Mouse (Mus musculus): ENCODE measurements around the gene Mtor.

DNA sequence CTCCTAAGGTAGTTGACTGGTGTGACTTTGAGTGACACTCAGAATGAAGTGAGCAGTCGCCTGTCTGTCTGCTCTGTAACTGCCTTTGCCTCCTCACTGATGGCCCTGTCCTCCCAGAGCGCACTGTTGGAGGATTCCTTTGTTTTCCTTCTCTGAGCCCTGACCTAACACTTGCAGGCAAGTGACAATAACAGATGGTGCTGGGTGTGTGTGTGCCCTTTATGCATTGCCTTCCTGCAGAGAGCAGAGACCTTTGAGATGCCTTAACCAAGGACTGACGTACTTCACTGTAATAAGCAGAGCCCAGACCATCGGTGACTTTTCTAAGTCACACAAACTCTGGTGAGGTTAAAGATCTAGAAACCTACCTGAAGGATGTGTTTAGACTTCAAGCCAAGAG, 82.9 kb downstream of the Mtor start:
- TF ChIP-seq CTCF (conservative IDR thresholded peaks at IDR 0.05; ENCODE audit: insufficient read depth, insufficient read length, low read depth, low read length): no peak
- no peak for TF ChIP-seq POLR2A (IDR thresholded peaks at IDR 0.05; ENCODE audit: low read depth, low read length)

All from kidney, adult 2 months (tissue).